Mouse (Mus musculus) heart, adult 11 months (tissue): ENCODE measurements around the gene Gm17027.
A peak's percentile ranks its signal among the peaks of the same experiment; 100 is the strongest.
"Not testable (repeated sequence)": the region's sequence is repeated elsewhere in the genome, so short reads cannot be mapped to it uniquely, and the experiment has no call there.

Source experiments
- DNase-seq: peaks from one replicate; pipeline ENCODE4 v3.0.0; 2022

The Gm17027 gene

GRCm38 (mm10) chr14:42162522-42162921, at the start of gene Gm17027:
TSS of gene Gm17027 (minus strand) at chr14:42162622.
- DNase-seq, result not testable (repeated sequence)

DNA sequence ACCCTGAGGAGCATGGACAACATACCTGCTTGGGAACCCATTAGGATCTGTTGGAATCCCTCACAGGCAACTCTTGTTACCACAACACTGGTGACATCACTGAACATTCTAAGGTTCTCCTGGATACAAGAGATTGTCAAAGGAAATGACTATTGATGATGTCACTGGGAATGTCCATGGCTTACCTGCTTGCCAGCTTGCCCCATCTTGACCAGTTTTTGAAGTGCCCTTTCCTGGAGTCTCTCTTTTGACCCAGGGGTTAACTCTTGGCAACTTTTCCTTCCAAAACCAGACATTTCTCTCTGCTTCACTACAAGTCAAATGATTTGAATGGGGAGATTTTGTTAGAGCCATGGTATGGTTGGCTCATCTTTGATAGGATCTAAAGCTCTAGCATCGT, 28.3 kb upstream of the Gm17027 start, which contains the start of gene Gm3573:
Gm3573 (minus strand) TSS at position 101 of the 400 bp plus-strand sequence.
- DNase-seq, result not testable (repeated sequence)

- peak; percentile 95 for DNase-seq
Measured at GRCm38 (mm10) chr14:42183936-42184335, 21.5 kb upstream of the Gm17027 start.

DNA sequence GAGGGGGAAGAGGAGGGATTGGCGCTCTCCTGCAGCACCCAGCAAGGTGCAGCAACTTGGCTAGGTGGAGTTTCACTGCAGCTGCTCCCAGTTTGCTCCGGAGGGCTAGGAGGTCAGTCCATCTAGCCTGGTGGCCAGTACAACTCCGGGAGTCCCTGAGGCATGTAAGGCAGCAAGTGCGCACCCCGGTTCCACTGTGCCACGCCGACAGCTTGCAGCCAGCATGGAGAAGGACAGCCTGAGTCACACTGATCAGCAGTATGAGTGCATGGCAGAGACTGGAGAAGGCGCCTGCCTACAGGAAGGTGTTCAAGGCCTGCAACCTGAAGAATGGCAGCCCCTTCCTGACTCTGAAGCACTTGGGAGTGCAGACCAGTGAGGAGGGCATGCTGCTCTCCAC, 27.9 kb downstream of the Gm17027 start:
- peak; percentile 88 for DNase-seq

DNA sequence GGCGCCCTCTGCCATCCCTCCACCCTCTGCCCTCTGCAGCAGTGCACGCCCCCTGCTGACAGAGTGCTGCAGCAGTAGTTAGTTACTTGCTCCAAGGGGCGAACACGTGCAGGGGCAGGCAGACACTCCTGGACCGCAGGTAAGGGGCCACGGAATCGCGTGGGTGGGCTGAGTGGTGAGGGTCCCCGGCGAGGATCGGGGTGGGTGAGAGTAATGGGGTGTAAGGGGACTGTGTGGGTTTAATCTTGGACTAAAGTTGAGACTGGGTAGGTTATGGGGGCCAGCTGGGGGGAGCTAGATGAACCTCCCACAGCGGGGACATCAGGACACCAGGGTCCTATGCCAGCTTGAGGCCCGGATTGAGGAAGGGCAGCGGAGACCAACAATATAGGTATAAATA, 28.6 kb downstream of the Gm17027 start:
- peak; percentile 85 for DNase-seq

DNA sequence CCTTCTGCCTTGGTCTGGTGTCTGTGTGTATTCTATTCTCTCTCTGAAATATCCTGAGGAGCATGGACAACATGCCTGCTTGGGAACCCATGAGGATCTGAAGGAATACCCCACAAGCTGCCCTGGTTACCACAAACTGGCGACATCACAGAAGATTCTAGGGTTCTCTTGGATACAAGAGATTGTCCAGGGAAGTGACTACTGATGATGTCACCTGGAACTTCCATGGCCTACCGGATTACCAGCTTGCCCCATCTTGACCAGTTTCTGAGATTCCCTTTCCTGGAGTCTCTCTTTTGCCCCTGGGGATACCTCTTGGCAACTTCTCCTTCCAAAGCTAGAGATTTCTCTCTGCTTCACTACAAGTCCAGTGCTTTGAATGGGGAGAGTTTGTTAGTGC, 45.2 kb downstream of the Gm17027 start, which contains the start of gene Gm7951:
Gm7951 (minus strand) TSS at position 101 of the 400 bp plus-strand sequence.
- DNase-seq, result not testable (repeated sequence)
